Mouse (Mus musculus) thymus, postnatal 25 days (tissue): ENCODE measurements around the gene Mgat3.
A peak's percentile ranks its signal among the peaks of the same experiment; 100 is the strongest.

ENCODE experiments used
- DNase-seq: peaks from one replicate; pipeline ENCODE4 v3.0.0; 2022

Mgat3 gene

DNA sequence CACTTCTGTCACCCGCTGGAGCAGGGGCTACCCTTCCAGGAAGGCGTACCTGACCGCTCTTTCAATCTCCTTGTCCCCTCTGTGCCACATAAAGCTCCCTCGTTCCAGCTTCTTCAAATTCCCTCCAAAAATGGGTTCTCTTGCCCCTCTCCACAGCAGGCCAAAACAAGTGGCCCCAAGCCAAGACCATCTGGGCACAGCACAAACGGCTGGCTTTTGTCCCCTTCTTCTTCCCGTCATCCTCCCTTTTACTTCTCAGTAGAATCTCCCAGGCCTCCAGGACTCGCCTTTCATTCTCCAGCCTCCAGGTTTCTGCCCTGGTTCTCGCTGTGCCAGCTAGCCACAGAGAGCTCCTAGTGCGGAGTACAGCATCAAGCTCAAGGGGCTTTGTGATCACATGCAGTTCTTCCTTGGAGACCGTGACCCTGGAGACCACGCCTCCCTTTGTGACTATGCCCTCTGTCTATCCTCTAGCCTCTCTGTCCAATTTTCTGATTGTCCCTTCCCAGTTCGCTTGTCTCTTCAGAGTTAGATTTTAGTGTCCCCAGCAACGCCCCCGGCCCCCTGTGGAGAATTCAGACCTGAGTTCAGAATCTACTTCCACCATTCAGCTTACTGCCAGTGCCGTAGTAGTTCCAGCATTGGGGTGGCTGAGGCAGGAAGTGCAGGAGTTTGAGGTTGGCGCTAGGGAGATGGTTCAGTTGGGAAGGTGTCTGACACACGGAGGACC lies 54.7 kb downstream of the Mgat3 start:
- no peak for DNase-seq

DNA sequence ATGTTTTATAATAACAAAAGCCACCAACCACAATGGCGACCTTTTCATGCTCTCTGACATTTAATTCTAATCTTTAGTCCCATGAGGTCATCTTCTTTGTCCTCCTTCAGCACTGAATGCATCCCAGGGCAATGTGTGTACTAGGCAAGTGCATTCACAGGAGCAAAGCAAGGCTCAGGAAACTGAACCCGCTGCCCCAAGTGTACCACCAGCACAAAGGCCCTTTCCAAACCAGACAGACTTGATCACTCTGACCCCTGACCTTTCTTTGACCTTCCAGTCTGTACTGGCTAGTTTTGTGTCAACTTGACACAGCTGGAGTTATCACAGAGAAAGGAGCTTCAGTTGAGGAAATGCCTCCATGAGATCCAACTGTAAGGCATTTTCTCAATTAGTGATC lies 58.8 kb downstream of the Mgat3 start:
- DNase-seq, result no peak

DNA sequence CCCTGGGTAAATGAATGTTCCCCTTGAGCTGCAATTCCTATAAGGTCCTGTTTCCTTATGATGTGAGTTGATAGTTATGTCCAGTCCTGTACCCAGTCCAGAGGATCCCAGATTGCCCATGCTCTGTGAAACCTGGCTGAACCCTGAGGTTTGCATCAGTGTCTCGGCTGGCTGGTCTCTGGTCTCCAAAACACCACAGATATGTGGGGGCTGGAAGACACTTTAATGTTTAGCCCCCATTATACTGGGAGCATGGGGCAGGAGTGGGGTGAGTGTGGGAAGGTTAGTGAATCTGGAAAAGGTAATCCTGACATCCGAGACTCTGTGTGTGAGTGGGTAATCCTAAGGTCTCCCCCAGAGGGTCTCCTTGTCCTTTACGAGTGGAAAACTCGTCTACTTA lies 59.5 kb downstream of the Mgat3 start:
- DNase-seq, result no peak

DNA sequence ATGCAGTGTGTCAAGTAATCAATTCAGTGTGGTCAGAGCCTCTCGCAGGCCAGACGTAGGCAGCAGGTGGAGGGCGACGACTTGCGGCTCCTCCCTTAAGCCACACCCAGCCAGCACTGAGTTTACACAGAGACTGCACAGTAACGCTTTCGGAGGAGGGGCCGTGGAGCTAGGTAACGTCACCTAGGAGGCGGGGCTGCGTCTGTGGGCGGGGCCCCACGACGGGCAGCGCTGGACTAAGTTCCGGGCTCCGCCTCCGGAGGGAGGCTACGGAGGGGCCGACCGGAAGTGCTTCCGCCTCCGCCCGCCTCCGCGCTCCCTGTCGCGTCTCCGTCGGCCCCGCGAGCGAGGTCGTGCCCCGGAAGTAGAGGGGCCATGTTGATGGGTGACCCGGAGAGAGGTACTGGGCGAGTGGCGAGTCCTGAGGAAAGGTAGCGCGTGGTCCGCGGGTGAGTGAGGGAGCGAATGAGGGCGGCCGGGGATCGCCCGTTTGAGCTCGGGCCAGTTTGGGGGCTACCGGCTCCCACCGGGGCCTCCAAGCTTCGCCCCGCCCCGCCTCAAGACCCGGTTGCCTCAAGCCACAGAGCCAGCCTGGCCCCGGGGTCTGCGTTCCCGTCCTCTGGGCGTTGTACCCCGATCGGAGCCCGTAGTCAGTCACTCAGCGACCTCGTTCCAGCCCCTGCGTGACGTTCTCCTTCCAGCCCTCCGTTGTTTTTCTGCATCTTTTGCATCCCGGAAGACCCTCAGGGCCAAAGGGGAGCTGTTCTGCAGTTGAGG lies 60.4 kb downstream of the Mgat3 start, which contains the start of gene Mief1:
Gene Mief1 (plus strand): TSS at position 286 of the 777 bp plus-strand sequence.
- peak; percentile 99 for DNase-seq

DNA sequence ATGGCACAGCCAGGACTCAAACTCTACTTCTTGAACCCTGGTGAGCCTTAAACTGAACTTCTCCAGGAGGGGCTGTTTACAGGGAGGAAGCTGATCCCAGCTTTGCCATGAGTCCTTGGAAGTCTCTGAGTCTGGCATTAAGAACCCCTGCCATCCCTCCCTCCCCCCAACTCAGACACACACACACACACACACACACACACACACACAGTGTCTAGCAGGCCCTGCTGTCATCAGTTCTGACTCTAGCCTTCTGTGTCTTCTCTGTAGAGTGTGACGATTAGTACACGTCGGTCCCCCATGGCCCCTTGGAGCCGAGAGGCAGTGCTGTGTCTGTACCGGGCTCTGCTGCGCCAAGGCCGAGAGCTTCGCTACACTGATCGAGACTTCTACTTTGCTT lies 62.0 kb downstream of the Mgat3 start, which contains the start of gene AC140267.1:
Gene AC140267.1 (plus strand): TSS at position 301 of the 400 bp plus-strand sequence.
- DNase-seq, result no peak

DNA sequence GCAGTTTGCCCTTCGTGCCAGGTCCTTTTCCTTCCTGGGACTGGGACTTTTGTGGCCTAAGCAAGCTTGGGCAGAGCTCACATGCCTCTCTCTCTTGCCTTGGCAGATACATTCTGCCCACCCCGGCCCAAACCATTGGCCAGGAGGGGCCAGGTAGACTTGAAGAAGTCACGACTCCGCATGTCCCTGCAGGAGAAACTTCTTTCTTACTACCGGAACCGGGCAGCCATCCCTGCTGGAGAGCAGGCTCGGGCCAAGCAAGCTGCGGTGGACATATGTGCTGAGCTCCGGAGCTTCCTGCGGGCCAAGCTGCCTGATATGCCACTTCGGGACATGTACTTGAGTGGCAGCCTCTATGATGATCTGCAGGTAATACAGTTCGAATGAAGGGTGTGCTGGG lies 74.6 kb downstream of the Mgat3 start:
- no peak for DNase-seq

DNA sequence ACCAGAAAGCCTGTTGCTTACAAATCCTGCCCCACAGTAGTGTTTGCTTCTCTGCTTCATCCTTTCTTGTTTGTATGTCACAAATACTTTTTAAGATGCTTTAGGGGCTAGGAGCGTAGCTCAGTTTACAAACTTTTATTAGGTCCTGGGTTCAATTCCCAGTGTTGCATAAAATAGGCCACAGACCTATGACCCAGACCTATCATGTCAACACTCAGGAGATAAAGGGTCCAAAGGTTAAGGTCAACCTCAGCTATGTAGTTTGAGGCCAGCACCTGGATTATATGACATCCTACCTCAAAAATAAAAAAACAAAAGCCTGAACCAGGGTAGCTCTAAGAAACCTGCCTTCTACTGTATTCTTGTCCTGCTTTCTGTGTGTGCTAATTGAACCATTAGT lies 75.1 kb downstream of the Mgat3 start:
- no peak for DNase-seq

DNA sequence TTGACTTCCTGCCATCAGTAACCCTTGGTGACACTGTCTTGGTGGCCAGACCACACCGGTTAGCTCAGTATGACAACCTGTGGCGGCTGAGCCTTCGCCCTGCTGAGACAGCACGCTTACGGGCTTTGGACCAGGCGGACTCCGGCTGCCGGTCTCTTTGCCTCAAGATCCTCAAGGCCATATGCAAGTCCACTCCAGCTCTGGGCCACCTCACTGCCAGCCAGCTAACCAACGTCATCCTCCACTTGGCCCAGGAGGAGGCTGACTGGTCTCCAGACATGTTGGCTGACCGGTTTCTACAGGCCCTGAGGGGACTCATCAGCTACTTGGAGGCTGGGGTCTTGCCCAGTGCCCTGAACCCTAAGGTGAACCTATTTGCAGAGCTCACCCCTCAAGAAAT lies 76.2 kb downstream of the Mgat3 start:
- DNase-seq, result no peak

DNA sequence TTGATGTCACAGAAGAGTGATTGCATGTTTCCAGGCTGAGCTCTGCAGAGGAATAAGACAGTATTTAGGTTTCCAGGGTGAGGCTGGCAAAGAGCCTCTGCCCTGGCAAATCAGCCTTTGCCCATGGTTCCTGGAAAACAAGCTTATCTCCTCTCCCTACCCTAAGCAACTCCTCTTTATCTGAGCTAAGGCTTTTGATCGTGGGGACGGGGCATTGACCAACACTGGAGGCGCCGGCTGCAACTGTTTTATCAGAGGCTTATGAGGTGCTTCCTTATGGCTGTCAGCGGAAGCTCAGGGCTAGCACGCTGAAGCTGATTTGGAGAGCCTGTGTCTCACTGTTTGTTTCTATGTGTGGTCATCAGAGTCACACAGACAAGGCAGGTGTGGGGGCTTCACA lies 77.1 kb downstream of the Mgat3 start:
- DNase-seq, result no peak

DNA sequence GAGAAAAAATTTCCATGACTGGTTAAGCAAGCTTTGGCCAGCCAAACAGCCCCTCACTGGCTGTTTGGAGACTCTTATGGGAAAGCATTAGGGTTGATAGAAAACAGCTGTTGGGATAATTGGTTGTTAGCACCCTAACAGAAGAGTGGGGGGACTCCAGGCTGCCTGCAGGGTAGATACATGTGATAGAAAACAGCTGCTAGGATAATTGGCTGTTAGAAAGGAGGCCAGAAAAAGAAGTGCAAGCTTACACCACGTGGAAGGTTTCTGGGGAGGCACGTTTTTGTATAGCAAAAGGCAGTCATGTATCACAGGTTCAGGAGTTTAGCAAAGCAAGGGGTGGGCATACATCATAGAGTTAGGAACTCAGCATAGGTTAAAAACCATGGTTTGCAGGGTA lies 80.0 kb downstream of the Mgat3 start:
- DNase-seq, result no peak

DNA sequence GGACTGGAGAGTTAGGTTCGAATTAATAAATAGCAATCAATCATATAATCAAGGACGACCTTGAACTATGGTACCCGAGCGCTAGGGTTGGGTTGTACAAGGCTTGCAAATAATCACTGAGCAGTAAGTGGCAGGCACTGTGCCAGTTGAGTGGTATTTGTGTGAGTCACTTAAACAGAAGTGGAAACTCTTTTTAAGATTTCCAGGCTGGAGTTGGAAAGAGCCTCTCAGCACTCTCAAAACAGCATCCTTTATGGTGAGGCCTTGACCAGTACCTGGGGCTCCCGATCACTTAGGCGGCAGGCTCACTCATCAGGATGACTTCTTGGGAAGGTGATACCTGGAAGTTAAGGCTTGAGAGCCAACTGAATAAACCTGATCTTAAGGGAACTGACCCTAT lies 80.7 kb downstream of the Mgat3 start:
- no peak for DNase-seq

DNA sequence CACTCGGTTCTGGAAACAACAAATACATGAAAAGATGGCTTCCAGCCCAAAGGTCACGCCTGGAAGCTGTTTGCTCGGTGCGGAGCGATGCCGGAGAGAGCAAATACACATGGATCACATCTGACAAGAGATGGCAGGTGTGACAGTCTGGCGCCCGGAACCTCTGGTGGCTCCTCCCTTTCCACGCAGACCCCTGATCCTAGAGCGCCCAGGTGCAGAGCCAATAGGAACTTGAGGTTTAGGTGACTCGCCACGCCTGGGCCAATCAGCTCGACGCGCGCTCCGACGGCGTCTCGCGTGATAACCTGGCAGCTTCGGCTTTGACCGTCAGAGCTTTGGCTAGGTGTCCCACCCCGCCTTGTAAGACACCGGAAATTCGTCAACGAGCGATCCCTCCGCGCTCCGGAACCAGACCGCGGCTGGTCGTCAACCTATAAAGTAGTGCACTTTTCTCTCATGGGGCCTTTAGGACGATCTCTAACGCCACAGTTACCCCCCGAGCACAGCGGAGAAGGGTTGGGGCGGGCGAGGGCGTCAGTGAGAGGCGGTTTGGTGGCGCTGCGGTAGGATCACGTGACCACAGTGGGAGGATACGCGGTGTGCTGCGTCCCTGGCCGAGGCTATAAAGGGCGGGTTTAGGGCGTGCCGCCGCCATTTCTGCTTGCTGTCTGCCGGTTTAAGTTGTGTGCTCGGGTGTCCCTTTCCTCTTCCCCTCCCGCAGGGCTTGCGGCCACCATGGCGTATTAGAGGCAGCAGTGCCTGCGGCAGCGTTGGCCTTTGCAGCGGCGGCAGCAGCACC lies 81.5 kb downstream of the Mgat3 start, which contains the start of gene Atf4:
Gene Atf4 (plus strand): TSS at position 338 of the 799 bp plus-strand sequence.
- DNase-seq, result peak; percentile 97

DNA sequence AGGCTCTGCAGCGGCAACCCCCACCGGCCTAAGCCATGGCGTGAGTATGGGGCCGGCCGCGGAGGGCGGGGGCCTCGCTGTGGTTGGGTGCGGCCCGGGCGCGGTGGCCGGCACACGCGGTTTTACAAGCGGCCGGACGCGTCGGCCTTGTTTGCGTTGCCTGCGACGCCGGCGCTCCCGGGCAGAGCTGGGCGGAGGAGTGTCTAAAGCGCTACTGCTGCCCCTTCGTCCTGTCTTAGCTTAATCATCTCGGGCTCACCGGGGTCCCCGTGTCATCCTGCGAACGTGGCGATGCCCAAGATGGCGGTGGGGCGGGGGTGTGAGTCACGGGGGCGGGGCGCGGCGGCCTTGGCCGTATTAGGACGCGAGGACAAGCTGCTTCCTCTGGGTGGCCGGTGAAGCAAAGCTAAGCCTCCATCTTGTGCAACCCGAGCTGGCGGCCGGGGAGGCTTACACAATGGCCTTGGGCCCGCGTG lies 82.2 kb downstream of the Mgat3 start:
- DNase-seq, result no peak

DNA sequence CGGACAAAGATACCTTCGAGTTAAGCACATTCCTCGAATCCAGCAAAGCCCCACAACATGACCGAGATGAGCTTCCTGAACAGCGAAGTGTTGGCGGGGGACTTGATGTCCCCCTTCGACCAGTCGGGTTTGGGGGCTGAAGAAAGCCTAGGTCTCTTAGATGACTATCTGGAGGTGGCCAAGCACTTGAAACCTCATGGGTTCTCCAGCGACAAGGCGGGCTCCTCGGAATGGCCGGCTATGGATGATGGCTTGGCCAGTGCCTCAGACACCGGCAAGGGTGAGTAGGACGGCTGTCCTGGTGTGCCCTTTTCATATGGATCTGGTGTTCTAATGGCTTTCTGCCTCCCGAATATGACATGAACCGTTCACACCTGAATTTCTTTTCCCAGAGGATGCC lies 82.7 kb downstream of the Mgat3 start:
- peak; percentile 8 for DNase-seq

DNA sequence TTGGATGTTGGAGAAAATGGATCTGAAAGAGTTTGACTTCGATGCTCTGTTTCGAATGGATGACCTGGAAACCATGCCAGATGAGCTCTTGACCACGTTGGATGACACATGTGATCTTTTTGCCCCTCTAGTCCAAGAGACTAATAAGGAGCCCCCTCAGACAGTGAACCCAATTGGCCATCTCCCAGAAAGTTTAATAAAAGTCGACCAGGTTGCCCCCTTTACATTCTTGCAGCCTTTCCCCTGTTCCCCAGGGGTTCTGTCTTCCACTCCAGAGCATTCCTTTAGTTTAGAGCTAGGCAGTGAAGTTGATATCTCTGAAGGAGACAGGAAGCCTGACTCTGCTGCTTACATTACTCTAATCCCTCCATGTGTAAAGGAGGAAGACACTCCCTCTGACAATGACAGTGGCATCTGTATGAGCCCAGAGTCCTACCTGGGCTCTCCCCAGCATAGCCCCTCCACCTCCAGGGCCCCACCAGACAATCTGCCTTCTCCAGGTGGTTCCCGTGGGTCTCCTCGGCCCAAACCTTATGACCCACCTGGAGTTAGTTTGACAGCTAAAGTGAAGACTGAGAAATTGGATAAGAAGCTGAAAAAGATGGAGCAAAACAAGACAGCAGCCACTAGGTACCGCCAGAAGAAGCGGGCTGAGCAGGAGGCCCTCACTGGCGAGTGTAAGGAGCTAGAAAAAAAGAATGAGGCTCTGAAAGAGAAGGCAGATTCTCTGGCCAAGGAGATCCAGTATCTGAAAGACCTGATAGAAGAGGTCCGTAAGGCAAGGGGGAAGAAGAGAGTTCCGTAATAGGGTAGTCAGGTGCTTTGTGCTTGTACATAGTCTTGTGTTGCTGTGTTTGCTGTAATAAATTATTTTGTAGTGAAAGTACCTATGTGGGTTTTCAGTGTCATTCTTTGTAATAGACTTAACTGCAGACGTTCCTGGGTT lies 83.4 kb downstream of the Mgat3 start:
- DNase-seq, result no peak

DNA sequence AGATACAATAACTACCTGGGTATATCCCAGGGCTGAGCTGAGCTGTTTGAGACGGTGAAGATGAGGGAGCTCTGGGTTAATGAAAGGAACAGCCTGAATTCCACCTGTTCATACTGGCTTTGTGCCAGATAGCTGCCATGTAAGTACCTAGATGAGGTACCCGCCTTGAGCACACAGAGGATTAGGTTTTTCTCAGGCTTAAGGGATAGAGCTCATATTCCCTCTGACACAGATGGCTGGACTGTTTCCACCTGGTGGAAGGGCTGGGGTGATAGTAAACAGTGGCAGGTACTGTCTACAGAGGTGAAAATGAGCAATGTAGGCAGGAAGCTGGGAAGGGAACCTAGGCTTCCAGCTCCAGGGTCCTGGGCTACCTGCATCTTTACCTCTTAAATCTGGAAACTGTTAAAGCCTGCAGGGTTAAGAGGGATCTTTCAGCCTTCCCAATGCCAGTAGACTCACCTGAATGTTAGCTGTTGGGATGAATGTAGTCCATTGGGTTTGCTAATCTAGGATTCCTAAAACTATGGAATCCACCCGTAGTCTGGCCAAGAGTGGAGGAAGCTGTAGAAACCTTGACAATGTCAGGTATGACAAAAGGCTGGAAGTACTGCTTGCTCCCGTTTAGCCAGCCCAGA lies 84.2 kb downstream of the Mgat3 start:
- no peak for DNase-seq

DNA sequence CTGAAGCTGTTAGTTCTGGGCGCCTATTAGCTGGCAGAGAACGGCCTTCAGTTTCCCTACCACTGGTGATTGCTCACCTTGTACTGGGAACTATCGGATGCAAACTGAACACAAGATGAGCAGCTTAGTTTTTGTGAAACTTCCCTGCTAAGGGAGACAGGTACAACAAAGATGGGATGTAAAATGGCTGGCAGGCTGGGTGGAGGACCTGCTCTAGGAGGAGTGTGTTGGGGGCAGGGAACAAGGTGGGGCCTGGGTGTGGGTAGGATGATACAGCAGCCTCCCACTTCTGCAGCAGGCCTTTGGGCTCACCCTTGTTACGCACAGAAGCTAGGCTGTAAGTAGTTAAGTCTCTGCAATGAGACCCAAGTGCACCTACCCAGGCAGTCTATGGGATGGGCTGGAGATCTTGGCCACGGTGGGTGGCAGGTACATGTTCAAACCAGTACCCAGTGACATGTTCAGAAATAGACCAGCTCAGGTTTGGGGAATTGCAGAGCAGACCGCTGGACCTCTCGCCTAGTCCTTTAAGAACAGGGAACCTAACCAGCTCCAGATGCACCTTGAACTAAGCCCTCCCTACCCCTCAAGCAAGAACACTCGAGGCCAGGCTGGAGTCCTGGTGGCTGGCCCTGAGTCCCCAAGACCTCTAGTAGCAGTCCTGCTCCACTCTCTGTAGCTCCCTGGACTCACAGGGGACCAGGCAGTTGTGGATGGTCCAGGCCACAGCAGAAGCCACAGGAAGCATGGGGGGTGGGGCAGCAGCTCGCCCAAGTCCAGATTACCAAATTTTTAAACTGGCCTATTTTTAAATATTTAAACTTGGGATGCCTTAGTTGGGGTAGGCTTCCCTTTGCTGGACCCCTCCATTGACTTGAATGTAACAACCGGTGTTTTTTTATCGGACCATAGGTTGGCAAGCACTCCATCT lies 85.0 kb downstream of the Mgat3 start:
- no peak for DNase-seq

DNA sequence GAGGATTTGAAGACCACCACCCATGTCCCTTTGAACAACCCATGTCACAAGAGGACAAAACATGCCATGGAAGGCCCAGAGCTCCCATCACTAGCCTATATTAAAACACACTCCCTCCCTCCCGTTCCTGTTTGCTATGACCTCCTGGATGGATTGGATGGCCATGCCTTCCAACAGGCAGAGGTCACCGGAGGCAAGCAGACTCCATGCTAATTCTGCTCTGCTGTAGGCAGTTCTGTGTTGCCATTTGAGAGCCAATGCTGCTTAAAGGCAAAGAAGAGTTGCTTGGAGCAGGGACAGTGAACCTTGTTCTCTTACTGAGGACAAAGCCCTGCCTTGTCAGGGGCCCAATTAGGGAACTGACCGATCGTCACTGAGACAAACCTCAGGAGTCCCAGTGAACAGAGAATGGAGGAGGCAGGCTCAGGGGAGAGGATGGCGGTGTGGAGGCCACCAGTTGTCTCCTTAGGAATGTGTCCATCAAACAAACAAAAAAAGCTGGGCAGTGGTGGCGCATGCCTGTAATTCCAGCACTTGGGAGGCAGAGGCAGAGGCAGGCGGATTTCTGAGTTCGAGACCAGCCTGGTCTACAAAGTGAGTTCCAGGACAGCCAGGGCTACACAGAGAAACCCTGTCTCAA lies 86.0 kb downstream of the Mgat3 start:
- no peak for DNase-seq

DNA sequence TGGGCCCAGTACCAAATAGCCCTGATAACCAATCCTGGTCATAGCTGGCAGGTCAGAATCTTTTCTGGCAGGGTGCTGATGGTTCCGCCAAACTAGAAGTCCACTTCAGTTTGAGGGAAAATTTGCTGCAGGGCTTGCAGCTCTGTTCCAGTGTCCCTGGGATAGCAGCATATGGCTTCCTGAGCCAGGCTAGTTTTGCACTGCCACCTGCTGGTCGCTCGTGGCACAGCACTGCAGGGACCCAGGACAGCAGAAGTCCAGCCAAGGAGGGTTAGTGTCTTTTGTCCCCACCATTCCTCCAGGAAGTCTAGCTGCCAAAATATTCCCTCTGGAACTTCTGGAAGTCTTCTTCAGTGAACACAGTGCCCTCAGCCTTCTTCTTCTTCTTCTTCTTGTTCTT lies 87.2 kb downstream of the Mgat3 start:
- DNase-seq, result peak; percentile 79

DNA sequence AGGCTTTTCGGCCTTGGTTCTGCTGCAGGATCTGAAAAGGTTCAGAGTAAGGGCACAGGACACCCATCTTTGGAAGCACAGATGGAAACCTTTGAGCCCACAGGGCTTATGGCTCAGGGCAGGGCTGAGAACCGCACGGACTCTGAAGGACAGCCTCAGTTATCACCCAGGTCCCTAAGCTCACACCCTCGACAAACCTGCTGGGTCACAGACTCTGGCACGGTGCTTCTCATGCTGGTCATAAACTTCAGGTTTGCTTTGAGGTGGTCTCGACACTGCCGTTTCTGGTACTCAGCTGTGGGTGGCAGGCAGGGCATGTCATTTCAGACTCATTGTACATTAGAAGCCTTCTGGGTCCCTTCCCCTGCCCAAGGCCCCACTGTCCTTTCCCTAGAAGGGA lies 87.6 kb downstream of the Mgat3 start:
- no peak for DNase-seq
